Comparison of ENCODE assay signal across 27 mouse cellular contexts in genomic region chr14:54610648-54611047, GRCm38 (mm10). TPM values are rescaled to one million over a fixed set of nuclear protein-coding genes. Genes with fewer than 3 reads are reported as not detected.
A peak's percentile ranks its signal among the peaks of the same experiment; 100 is the strongest.
DNase-seq lines count a peak whose midpoint lies in the region; ATAC-seq and TF ChIP-seq lines count a peak whose summit lies in the region.
"Had no signal": no experiment of that assay in that cellular context is flagged by ENCODE, and none has a peak within 500 bp of the region (broad histone marks: within the 10 kb centered on the region; RNA-seq: fewer than 3 reads in every experiment).

No protein-coding gene starts in this region.

- H3K4me1 ChIP-seq in liver, embryonic 12.5 days, result peaks cover 14% of the 10 kb centered on the region
- 0 out of 2 replicates have a peak, but pooled peaks cover 2% of the 10 kb centered on the region for H3K4me1 ChIP-seq in liver, postnatal 0 days (ENCODE audit: insufficient read depth)
- H3K4me1 ChIP-seq: embryonic facial prominence, embryonic 12.5 days; limb, embryonic 13.5 days had no signal

- ATAC-seq in liver, embryonic 12.5 days, result no peak
- ATAC-seq in liver, postnatal 0 days, result no peak
- ATAC-seq: midbrain, embryonic 13.5 days had no signal

- no peak for TF ChIP-seq EP300 in liver, postnatal 0 days (IDR thresholded peaks at IDR 0.05; ENCODE audit: low read depth)

- H3K9me3 ChIP-seq in liver, embryonic 12.5 days (replicated peaks), result no peaks in the 10 kb centered on the region
- no peaks in the 10 kb centered on the region for H3K9me3 ChIP-seq in liver, postnatal 0 days (ENCODE audit: low read length)
- H3K9me3 ChIP-seq: embryonic facial prominence, embryonic 12.5 days; heart, embryonic 10.5 days; limb, embryonic 13.5 days; midbrain, embryonic 13.5 days; neural tube, embryonic 13.5 days had no signal

- WGBS in liver, embryonic 12.5 days (ENCODE audit: insufficient replicate concordance), result 79% methylated on average over 6 of the region's 6 CpGs
- WGBS in liver, postnatal 0 days (ENCODE audit: insufficient replicate concordance), result 80% methylated on average over 6 of the region's 6 CpGs

- no peak overlapping the region for H3K4me3 ChIP-seq in liver, embryonic 12.5 days
- H3K4me3 ChIP-seq in liver, postnatal 0 days (ENCODE audit: low read depth, low read length), result no peak overlapping the region
- no peak overlapping the region for H3K4me3 ChIP-seq in layer of hippocampus, adult 2 months
- H3K4me3 ChIP-seq: embryonic facial prominence, embryonic 12.5 days; erythroblast, embryonic 14.5 days; heart, embryonic 10.5 days; limb, embryonic 13.5 days; midbrain, embryonic 13.5 days; neural tube, embryonic 13.5 days had no signal

- H3K27ac ChIP-seq in liver, embryonic 12.5 days, result peak overlapping the region; percentile 24; the same call in 1 of the 2 replicates
- H3K27ac ChIP-seq in liver, postnatal 0 days (ENCODE audit: low read depth), result no peak overlapping the region
- H3K27ac ChIP-seq in layer of hippocampus, adult 2 months, result peak overlapping the region; percentile 88
- H3K27ac ChIP-seq: embryonic facial prominence, embryonic 12.5 days; heart, embryonic 10.5 days; kidney, postnatal 0 days; limb, embryonic 13.5 days; midbrain, embryonic 13.5 days; neural tube, embryonic 13.5 days had no signal

- no peak overlapping the region for H3K9ac ChIP-seq in liver, embryonic 12.5 days
- H3K9ac ChIP-seq in liver, postnatal 0 days (replicated peaks), result no peak overlapping the region
- H3K9ac ChIP-seq: embryonic facial prominence, embryonic 12.5 days; limb, embryonic 13.5 days; midbrain, embryonic 13.5 days; neural tube, embryonic 13.5 days had no signal

- peaks cover 43% of the 10 kb centered on the region for H3K36me3 ChIP-seq in liver, embryonic 12.5 days
- peaks cover 15% of the 10 kb centered on the region for H3K36me3 ChIP-seq in liver, postnatal 0 days (replicated peaks; ENCODE audit: insufficient read depth, low read length)

- peak; percentile 42 to 66 for DNase-seq in frontal cortex, postnatal 36 days (ENCODE audit: low spot score in 2 of 2)
- no peak for DNase-seq in frontal cortex, postnatal 25 days (ENCODE audit: low spot score in 2 of 2)
- DNase-seq in liver, postnatal 0 days, result no peak
- DNase-seq in layer of hippocampus, adult 2 months (ENCODE audit: low spot score in 2 of 2), result peak; percentile 68 to 71
- DNase-seq in layer of hippocampus, adult 9-11 months, result peak; percentile 86
- DNase-seq in heart, adult 9 months (ENCODE audit: low spot score in 2 of 2), result no peak
- DNase-seq: cerebellum, adult 8-10 months; kidney, adult 18-20 months; thymus, postnatal 36 days had no signal

- TF ChIP-seq CTCF in liver, postnatal 0 days (IDR thresholded peaks at IDR 0.05; ENCODE audit: low read depth), result no peak
- no peak for TF ChIP-seq CTCF in layer of hippocampus, adult 2 months (conservative IDR thresholded peaks at IDR 0.05)

- no peak overlapping the region for H3K4me2 ChIP-seq in liver, embryonic 12.5 days
- no peak overlapping the region for H3K4me2 ChIP-seq in liver, postnatal 0 days (ENCODE audit: low read depth, low read length)
- H3K4me2 ChIP-seq: embryonic facial prominence, embryonic 12.5 days; limb, embryonic 13.5 days; midbrain, embryonic 13.5 days; neural tube, embryonic 13.5 days had no signal

- H3K27me3 ChIP-seq in liver, embryonic 12.5 days (replicated peaks), result no peaks in the 10 kb centered on the region
- no peaks in the 10 kb centered on the region for H3K27me3 ChIP-seq in liver, postnatal 0 days (ENCODE audit: insufficient read depth, low read length)
- H3K27me3 ChIP-seq: embryonic facial prominence, embryonic 12.5 days; limb, embryonic 13.5 days; midbrain, embryonic 13.5 days; neural tube, embryonic 13.5 days had no signal

RNA-seq across cellular contexts. Expression of gene 4931414P19Rik, which starts 4.9 kb away (rescaled TPM):
- polyA plus RNA-seq in liver, embryonic 12.5 days (2016; fragmentation: Nextera tagmentation; extraction: Ambion mirVana), result 3.7 and 4.1 TPM in 2 replicates
- polyA plus RNA-seq in liver, postnatal 0 days (2015; fragmentation: Nextera tagmentation; extraction: Ambion mirVana), result 1.2 and 1.4 TPM in 2 replicates
- 1 to 10 TPM; 5.8 to 7.1 TPM for total RNA-seq in layer of hippocampus, adult 2 months (2021)

RNA-seq across cellular contexts. Expression of gene Psmb5, which starts 7.2 kb away (rescaled TPM):
- 281 and 292 TPM in 2 replicates for polyA plus RNA-seq in liver, embryonic 12.5 days (2016; fragmentation: Nextera tagmentation; extraction: Ambion mirVana)
- 148 and 157 TPM in 2 replicates for polyA plus RNA-seq in liver, postnatal 0 days (2015; fragmentation: Nextera tagmentation; extraction: Ambion mirVana)
- 100 to 1,000 TPM; 199 to 218 TPM for total RNA-seq in layer of hippocampus, adult 2 months (2021)

RNA-seq across cellular contexts. Expression of gene Psmb11, which starts 10.6 kb away (rescaled TPM):
- polyA plus RNA-seq in liver, embryonic 12.5 days (2016; fragmentation: Nextera tagmentation; extraction: Ambion mirVana), result not detected in 2 replicates
- polyA plus RNA-seq in liver, postnatal 0 days (2015; fragmentation: Nextera tagmentation; extraction: Ambion mirVana), result not detected in 2 replicates
- total RNA-seq in layer of hippocampus, adult 2 months (2021), result under 1 TPM; 0.22 to 0.28 TPM
- total RNA-seq: gastrocnemius, adult 18-20 months; gastrocnemius, postnatal 4 days had no signal
- polyA plus RNA-seq: erythroblast, embryonic 14.5 days; heart, embryonic 10.5 days; heart, postnatal 0 days; hindbrain, embryonic 11.5 days; kidney, postnatal 0 days; liver, embryonic 16.5 days; midbrain, embryonic 13.5 days had no signal

RNA-seq across cellular contexts. Expression of gene Gm17606, which starts 30.1 kb away (rescaled TPM):
- polyA plus RNA-seq in liver, embryonic 12.5 days (2016; fragmentation: Nextera tagmentation; extraction: Ambion mirVana), result not detected in 2 replicates
- polyA plus RNA-seq in liver, postnatal 0 days (2015; fragmentation: Nextera tagmentation; extraction: Ambion mirVana), result not detected in 2 replicates
- not detected for total RNA-seq in layer of hippocampus, adult 2 months (2021)
- total RNA-seq: gastrocnemius, adult 18-20 months; gastrocnemius, postnatal 4 days; left cerebral cortex, adult 8-10 months; megakaryocyte progenitor cell, adult 5-6 weeks had no signal
- polyA plus RNA-seq: C2C12; cortical plate, adult 2 months; erythroblast, embryonic 14.5 days; heart, embryonic 10.5 days; heart, postnatal 0 days; hindbrain, embryonic 11.5 days; kidney, postnatal 0 days; limb, embryonic 13.5 days; liver, embryonic 16.5 days; midbrain, embryonic 13.5 days; neural tube, embryonic 13.5 days; testis, adult 2 months had no signal

RNA-seq across cellular contexts. Expression of gene Cdh24, which starts 30.5 kb away (rescaled TPM):
- 0.61 and 1.0 TPM in 2 replicates for polyA plus RNA-seq in liver, embryonic 12.5 days (2016; fragmentation: Nextera tagmentation; extraction: Ambion mirVana)
- 0.09 and 0.11 TPM in 2 replicates for polyA plus RNA-seq in liver, postnatal 0 days (2015; fragmentation: Nextera tagmentation; extraction: Ambion mirVana)
- 10 to 100 TPM; 22.5 to 27.5 TPM for total RNA-seq in layer of hippocampus, adult 2 months (2021)

Comparison
In these comparisons a context has a peak if more than half of its experiments do, and no peak if none do; other contexts are left out.
1. DNase-seq: peak in frontal cortex, postnatal 36 days (2 of 2), layer of hippocampus, adult 2 months (2 of 2) and layer of hippocampus, adult 9-11 months (single experiment); none in frontal cortex, postnatal 25 days (0 of 2), liver, postnatal 0 days (single experiment) and heart, adult 9 months (0 of 2).